Mouse (Mus musculus) megakaryocyte, adult 5-6 weeks (primary cell): ENCODE results near the gene Megf6. TPM values are rescaled to one million over a fixed set of nuclear protein-coding genes. Genes with fewer than 3 reads are reported as not detected.

ENCODE experiments used
- ATAC-seq: 2 replicates; pipeline ENCODE4 v1.8.0; 2016; ENCODE audit warnings: mild to moderate bottlenecking, inconsistent platforms; ENCODE audit not compliant: poor library complexity, severe bottlenecking
- total RNA-seq, 2 experiments: library from RNA; stranded (forward) in 1 of 2; stranded (reverse) in 1 of 2; fragments of 153-499, 151-499 nt in 1 of 2; fragments of 221-1000, 200-1000 nt in 1 of 2; gene quantifications; 2 replicates each; pipeline versions ENCODE4 v1.2.3 to v1.2.4; 2015 to 2017

The Megf6 gene
- total RNA-seq, 2 experiments from 2014 or later, result 0.04 TPM; not detected in 1

GRCm38 (mm10) chr4:154209054-154209453 is 38.5 kb downstream of the Megf6 start:
- no peak for ATAC-seq

GRCm38 (mm10) chr4:154209825-154210224 is 39.3 kb downstream of the Megf6 start:
- no peak for ATAC-seq

- ATAC-seq, result no peak
These were observed 40.9 kb downstream of the Megf6 start for GRCm38 (mm10) chr4:154211459-154211858.

- ATAC-seq, result no peak
These were observed 43.1 kb downstream of the Megf6 start for GRCm38 (mm10) chr4:154213586-154213985.

- no peak for ATAC-seq
These were observed 43.5 kb downstream of the Megf6 start for GRCm38 (mm10) chr4:154214075-154214474.

GRCm38 (mm10) chr4:154217711-154218350 is 47.3 kb downstream of the Megf6 start:
- ATAC-seq, result no peak

GRCm38 (mm10) chr4:154222773-154223172 is 52.2 kb downstream of the Megf6 start:
- ATAC-seq, result no peak

GRCm38 (mm10) chr4:154224267-154224969 is 53.9 kb downstream of the Megf6 start:
- no peak for ATAC-seq

- ATAC-seq, result no peak
These were observed 54.4 kb downstream of the Megf6 start for GRCm38 (mm10) chr4:154224970-154225309.

GRCm38 (mm10) chr4:154226678-154227077 is 56.1 kb downstream of the Megf6 start:
- ATAC-seq, result no peak

GRCm38 (mm10) chr4:154228336-154228735 is 57.8 kb downstream of the Megf6 start:
- ATAC-seq, result no peak

GRCm38 (mm10) chr4:154229569-154229968 is 59.0 kb downstream of the Megf6 start:
- ATAC-seq, result no peak

GRCm38 (mm10) chr4:154231380-154231779 is 60.9 kb downstream of the Megf6 start:
- no peak for ATAC-seq

GRCm38 (mm10) chr4:154232295-154232694 is 61.8 kb downstream of the Megf6 start:
- no peak for ATAC-seq

- no peak for ATAC-seq
These were observed 65.5 kb downstream of the Megf6 start for GRCm38 (mm10) chr4:154236001-154236400.

- ATAC-seq, result no peak
These were observed 66.4 kb downstream of the Megf6 start for GRCm38 (mm10) chr4:154236893-154237292.

- ATAC-seq, result no peak
These were observed 66.8 kb downstream of the Megf6 start for GRCm38 (mm10) chr4:154237306-154237705.

GRCm38 (mm10) chr4:154239199-154239598 is 68.7 kb downstream of the Megf6 start:
- ATAC-seq, result no peak

- ATAC-seq, result no peak
These were observed 70.1 kb downstream of the Megf6 start for GRCm38 (mm10) chr4:154240608-154241007.

GRCm38 (mm10) chr4:154245342-154245741 is 74.8 kb downstream of the Megf6 start:
- no peak for ATAC-seq

GRCm38 (mm10) chr4:154246115-154247040 is 75.8 kb downstream of the Megf6 start:
- ATAC-seq, result peak; percentile 83
